Mouse (Mus musculus) limb, embryonic 14.5 days (tissue): Measurements from ENCODE around the gene St6galnac4. TPM values are rescaled to one million over a fixed set of nuclear protein-coding genes. Genes with fewer than 3 reads are reported as not detected.

Source experiments
- ATAC-seq: fragments of 200-750 bp; cut with Nextera tagmentation; 2 replicates; pipeline ENCODE4 v1.8.0; 2017; ENCODE audit warnings: low read depth, moderate number of reproducible peaks, moderate TSS enrichment; ENCODE audit not compliant: low FRiP score
- DNase-seq: peaks from one replicate; pipeline ENCODE4 v3.0.0-alpha.2; 2015; ENCODE audit warnings: low spot score
- H3K27ac ChIP-seq: fragments of 300-500 bp; sonication (generic); replicated peaks from 2 replicates; pipeline ENCODE4 v1.5.1; 2014; ENCODE audit warnings: low read depth, mild to moderate bottlenecking, low read length, moderate library complexity, mixed read lengths
- H3K27me3 ChIP-seq: fragments of 300-500 bp; sonication (generic); 2 replicates; pipeline ENCODE4 v1.6.1; 2014; ENCODE audit warnings: low read length, mixed read lengths; ENCODE audit not compliant: control insufficient read depth, insufficient read depth
- H3K36me3 ChIP-seq: fragments of 300-500 bp; sonication (generic); 2 replicates; pipeline ENCODE4 v1.6.1; 2014; ENCODE audit warnings: mild to moderate bottlenecking, low read length, moderate library complexity, mixed read lengths; ENCODE audit not compliant: control insufficient read depth, insufficient read depth
- H3K4me1 ChIP-seq: fragments of 300-500 bp; sonication (generic); 2 replicates; pipeline ENCODE4 v1.6.1; 2014; ENCODE audit warnings: antibody characterized with exemption, low read length, mixed read lengths; ENCODE audit not compliant: control insufficient read depth, insufficient read depth
- H3K4me2 ChIP-seq: fragments of 300-500 bp; sonication (generic); replicated peaks from 2 replicates; pipeline ENCODE4 v1.6.1; 2014; ENCODE audit warnings: low read depth, mild to moderate bottlenecking, low read length, moderate library complexity; ENCODE audit not compliant: severe bottlenecking
- H3K4me3 ChIP-seq: fragments of 300-500 bp; sonication (generic); replicated peaks from 2 replicates; pipeline ENCODE4 v1.5.1; 2014; ENCODE audit warnings: low read length
- H3K9ac ChIP-seq: fragments of 300-500 bp; sonication (generic); 2 replicates; pipeline ENCODE4 v1.6.1; 2014; ENCODE audit warnings: mild to moderate bottlenecking, low read depth, low read length, moderate library complexity; ENCODE audit not compliant: severe bottlenecking
- H3K9me3 ChIP-seq: fragments of 300-500 bp; sonication (generic); 2 replicates; pipeline ENCODE4 v1.6.1; 2016; ENCODE audit warnings: low read length; ENCODE audit not compliant: control insufficient read depth
- POLR2A ChIP-seq: fragments of 200-500 bp; IDR thresholded peaks from 2 replicates; pipeline ENCODE4 v1.8.0; 2012; ENCODE audit warnings: inconsistent platforms, mild to moderate bottlenecking, moderate library complexity, borderline replicate concordance; ENCODE audit not compliant: insufficient read depth, insufficient read length; ENCODE audit errors: extremely low read depth
- WGBS: fragments of 180-500 bp; shearing (Covaris S2); extraction: QIAGEN DNeasy Blood & Tissue Kit; methylation state at CpG from one replicate; pipeline ENCODE4 v1.1.7; 2014; 5-methylcytosine and 5-hydroxymethylcytosine counted together
- polyA plus RNA-seq, 2 experiments: library from polyadenylated mRNA; depleted of rRNA in 1 of 2; stranded (reverse) in 1 of 2; unstranded in 1 of 2; fragments of >200 nt; fragmentation: Nextera tagmentation in 1 of 2; extraction: Ambion mirVana in 1 of 2; gene quantifications; 2 replicates each; pipeline versions ENCODE4 v1.2.1 to v1.2.3; 2012 to 2014

Gene St6galnac4
- polyA plus RNA-seq, 2 experiments = 31.8 to 33.9 TPM

- no peak overlapping the region for H3K27ac ChIP-seq
- ATAC-seq (no peak), DNase-seq (no peak)
- H3K4me2 ChIP-seq = no peak overlapping the region
- H3K9ac ChIP-seq = no peak overlapping the region
- peaks cover 9% of the 10 kb centered on the region for H3K4me1 ChIP-seq
- no peak overlapping the region for H3K4me3 ChIP-seq
- H3K27me3 ChIP-seq = no peaks in the 10 kb centered on the region
- WGBS = 88% methylated on average over 9 of the region's 9 CpGs
- peaks cover 4% of the 10 kb centered on the region for H3K36me3 ChIP-seq
- H3K9me3 ChIP-seq = no peaks in the 10 kb centered on the region
- TF ChIP-seq POLR2A = no peak
Measured at GRCm38 (mm10) chr2:32576532-32576931, 10.4 kb upstream of the St6galnac4 start.

DNA sequence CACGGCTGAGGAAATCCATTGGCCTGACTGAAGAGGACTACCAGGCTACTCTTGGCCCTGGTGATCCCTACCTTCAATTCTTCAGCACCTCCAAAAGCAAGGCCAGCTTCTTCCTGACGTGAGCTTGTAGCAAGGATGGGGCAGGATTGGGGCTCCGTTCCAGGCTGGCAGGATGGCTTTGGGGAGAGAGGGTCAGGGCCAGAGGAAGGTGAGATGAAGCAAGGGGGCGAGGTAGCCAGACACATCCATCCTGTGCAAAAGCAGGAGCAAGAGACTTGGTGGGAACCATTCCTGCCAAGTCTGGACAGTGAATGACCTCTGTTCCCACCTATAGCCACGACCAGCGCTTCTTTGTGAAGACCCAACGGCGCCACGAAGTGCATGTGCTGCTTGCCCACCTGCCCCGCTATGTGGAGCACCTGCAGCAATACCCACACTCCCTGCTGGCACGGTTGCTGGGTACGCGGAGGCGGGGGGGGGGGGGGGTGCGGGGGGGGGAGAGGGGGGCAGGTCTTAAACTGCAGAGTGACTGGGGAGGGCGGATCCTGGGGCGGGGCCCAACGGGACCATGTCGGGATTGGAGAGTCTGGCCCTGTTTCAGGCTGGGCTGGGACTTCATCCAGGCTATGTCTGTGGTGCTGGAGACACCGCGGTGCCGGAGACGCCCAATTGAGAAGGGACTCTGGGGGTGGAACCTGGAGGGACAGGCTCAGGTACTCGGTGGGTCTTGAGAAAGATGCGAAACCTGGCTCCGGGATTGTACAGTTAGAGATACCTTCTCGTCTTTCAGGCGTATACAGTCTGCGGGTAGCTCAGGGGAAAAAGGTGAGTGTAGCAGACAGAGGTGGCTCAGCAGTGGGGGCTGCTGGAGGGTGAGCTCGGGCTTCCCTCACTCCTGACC, 8.5 kb upstream of the St6galnac4 start:
- TF ChIP-seq POLR2A = no peak
- Histone ChIP-seq H3K27ac (no peak overlapping the region), H3K27me3 (no peaks in the 10 kb centered on the region), H3K9me3 (no peaks in the 10 kb centered on the region), H3K4me2 (no peak overlapping the region), H3K4me3 (no peak overlapping the region), H3K36me3 (peaks cover under 1% of the 10 kb centered on the region; the same call in 1 of the 2 replicates), H3K9ac (no peak overlapping the region), H3K4me1 (peaks cover 10% of the 10 kb centered on the region)
- DNase-seq (no peak), ATAC-seq (no peak)
- WGBS = 32% methylated on average over 24 of the region's 30 CpGs

GRCm38 (mm10) chr2:32581450-32582095, 5.3 kb upstream of the St6galnac4 start:
- WGBS = 44% methylated on average over 19 of the region's 19 CpGs
- DNase-seq (peak; percentile 41), ATAC-seq (no peak)
- no peaks in the 10 kb centered on the region for H3K27me3 ChIP-seq
- no peak overlapping the region for H3K27ac ChIP-seq
- H3K4me1 ChIP-seq = peaks cover 6% of the 10 kb centered on the region; the same call in 1 of the 2 replicates
- H3K36me3 ChIP-seq = no peaks in the 10 kb centered on the region
- peak overlapping the region; percentile 20; the same call in 1 of the 2 replicates for H3K4me2 ChIP-seq
- peak overlapping the region; percentile 16; the same call in 1 of the 2 replicates for H3K4me3 ChIP-seq
- no peaks in the 10 kb centered on the region for H3K9me3 ChIP-seq
- H3K9ac ChIP-seq = no peak overlapping the region
- TF ChIP-seq POLR2A = no peak

DNA sequence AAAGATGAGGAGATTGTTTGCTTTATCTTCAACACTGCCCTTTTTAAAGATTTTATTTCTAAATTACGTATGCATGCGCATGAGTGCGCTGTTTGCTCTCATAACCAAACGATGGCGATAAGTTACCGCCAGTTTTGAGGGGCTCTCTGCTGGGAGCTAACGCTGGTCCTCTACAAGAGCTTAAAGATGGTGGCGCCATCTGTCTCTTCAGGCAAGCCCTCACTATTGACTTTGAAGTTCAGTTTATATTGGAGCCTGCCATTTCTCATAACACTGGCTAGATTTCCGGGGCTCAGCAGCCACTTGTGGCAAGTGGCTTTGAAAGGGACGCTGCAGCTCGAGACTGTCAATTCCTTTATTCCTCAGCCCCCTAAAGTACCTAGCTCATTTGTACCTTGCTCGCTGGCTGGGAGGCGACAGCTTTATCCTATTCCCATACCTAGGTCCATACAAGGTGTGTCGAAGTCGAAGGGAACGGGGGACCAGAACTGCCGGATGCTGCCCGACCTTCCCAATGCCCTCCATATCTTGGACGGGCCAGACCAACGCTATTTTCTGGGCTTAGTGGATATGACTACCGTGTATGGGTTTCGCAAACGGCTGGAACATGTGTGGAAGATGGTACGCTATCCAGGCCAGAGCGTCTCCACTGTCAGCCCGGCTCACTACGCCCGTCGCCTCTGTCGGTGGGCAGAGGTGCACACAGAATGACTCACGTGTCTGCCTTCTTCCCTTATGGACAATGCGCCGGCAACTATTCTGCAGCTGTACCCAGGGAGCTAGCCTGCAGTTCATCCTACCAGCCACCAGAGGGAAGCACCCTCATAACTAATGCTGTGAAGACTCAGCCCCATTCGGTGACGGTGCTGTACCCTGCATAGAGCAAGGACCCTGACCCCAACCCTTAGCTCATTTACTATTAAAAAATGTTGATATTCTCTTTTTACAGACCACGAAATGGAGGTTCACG, 3.8 kb upstream of the St6galnac4 start:
- DNase-seq (peak; percentile 88), ATAC-seq (peak; percentile 69)
- H3K27ac ChIP-seq = no peak overlapping the region
- 14% methylated on average over 37 of the region's 37 CpGs for WGBS
- no peaks in the 10 kb centered on the region for H3K27me3 ChIP-seq
- H3K9me3 ChIP-seq = no peaks in the 10 kb centered on the region
- no peaks in the 10 kb centered on the region for H3K36me3 ChIP-seq
- peak overlapping the region; percentile 27 for H3K4me3 ChIP-seq
- TF ChIP-seq POLR2A = no peak
- no peak overlapping the region for H3K9ac ChIP-seq
- H3K4me2 ChIP-seq = peak overlapping the region; percentile 50
- peaks cover 12% of the 10 kb centered on the region for H3K4me1 ChIP-seq
